Mouse (Mus musculus) spleen, postnatal 36 days (tissue): ENCODE data around the gene St6gal1.
A peak's percentile ranks its signal among the peaks of the same experiment; 100 is the strongest.

Source experiments
- DNase-seq, 2 experiments: peaks; one replicate each; pipeline ENCODE4 v3.0.0; 2022; ENCODE audit warnings: low spot score in 2 of 2, mixed read lengths in 1 of 2

The St6gal1 gene

DNA sequence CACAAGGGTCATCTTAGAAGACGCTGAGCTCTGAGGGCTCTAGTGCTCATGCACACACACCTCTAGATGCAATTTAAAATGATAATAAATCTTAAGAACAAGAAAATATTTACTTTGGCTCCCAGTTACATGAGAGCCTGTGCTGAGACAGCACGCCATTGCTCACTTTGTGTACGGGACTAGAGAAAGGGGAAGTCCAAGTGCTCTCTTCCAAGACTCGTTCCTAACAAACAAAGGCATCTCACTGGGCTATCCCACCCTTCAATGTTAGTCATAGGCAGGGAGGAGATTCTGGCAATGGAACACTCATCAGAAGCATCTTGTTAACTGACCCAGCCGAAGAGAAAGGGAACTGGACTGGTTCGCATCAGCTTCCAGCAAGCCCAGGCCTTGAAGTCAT is 108.1 kb downstream of the St6gal1 start:
- no peak for DNase-seq

DNA sequence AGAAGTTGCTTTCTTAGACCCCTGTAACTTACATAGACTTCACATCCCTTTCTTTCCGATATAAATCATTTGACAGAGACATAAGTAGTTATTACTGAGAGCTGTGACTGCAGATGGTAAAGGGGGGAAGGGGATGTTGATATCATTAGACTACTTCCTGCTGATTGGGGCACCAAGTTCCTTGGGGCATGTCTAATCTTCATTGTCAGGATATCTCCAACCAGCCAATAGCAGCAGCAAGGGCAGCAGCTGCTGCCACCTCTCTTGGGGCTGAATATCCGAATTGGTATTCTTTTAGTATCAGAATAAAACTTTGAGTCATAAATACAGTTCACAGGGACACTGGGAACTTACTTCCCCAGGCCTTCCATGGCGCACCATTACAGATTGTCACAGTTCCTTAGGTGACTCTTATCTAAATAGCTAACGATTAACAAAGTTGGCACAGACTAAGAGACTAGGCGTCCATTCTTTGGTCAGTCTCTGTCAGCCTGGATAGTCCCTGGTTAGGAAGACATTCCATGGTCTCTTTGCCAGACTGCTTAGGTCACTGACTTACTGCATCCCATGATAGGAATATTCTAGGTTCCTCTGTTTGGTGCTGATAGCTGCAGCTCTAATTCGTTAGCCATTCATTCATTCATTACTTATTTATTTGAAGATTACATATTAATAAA is 109.5 kb downstream of the St6gal1 start:
- DNase-seq, result no peak

DNA sequence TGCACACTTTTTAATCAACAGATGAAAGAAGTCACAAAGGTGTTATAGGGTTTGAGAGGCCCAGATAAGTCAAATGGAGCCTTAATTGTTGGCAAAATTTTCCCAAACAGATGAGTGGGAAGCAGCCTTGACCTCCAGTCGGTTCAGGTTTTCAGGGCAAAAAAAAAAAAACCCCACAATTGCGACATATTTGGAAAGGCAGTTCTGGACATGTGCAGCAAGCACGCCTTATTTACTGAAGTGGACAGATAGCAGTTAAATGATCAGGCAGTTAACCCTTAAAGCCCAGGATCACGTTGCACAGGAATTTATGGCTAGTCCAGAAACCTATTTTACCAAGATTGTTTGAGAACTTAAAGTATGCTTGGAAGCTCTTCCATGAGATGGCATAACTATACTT is 112.8 kb downstream of the St6gal1 start:
- DNase-seq, result no peak

DNA sequence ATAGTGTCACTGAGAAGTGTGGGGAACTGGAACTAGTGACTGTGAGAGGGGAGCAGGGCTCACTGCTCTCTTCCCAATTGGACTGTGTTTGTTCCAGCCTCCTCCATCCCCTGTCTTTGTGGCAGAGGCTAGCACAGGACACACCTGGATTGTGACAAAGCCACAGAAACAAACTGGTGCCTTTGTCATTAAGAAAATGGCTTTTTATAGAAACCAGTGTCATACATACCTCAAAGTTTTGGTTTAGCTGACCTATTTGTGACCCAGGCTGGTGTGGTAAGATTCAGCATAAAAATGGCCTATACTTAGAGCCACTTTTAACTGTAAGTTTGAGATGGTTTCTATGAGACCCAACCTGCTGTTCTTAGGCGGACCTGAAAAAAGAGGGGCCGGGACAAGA is 116.7 kb downstream of the St6gal1 start:
- no peak for DNase-seq

DNA sequence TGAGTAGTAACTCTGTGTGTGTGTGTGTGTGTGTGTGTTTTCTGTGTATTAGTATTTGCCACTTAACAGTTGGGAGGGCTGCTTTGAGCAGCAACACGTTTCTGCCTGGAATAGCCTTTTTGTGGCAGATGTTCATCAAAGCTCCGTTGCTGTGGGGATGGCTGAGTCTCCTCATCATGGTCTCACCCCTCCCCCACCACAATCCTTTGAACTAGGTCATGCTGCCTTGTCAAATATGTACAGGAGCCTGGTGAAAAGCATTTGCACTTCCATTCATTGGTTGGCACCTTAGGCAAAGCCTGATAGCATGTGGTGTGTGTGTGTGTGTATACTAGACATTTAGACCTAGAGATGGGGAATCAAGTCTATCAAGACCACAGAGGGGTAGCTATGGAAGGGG is 126.3 kb downstream of the St6gal1 start:
- DNase-seq, result no peak

DNA sequence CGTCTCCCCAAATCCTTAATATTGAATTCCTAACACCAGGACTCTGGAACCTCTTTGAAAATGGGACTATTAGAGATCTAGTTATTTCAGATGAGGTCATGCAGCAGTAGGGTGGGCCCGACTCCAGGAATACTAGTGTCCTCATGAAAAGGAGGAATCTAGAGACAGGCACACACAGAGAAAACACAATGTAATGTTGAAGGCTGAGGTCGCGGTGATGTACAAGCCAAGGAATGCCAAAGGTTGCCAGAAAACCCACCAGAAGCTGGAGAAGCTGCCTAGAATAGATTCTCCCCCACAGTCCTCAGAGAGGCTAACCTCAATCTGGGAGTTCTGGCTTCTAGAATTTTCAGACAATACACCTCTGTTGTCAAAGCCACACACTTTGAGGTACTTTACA is 136.5 kb downstream of the St6gal1 start:
- no peak for DNase-seq

DNA sequence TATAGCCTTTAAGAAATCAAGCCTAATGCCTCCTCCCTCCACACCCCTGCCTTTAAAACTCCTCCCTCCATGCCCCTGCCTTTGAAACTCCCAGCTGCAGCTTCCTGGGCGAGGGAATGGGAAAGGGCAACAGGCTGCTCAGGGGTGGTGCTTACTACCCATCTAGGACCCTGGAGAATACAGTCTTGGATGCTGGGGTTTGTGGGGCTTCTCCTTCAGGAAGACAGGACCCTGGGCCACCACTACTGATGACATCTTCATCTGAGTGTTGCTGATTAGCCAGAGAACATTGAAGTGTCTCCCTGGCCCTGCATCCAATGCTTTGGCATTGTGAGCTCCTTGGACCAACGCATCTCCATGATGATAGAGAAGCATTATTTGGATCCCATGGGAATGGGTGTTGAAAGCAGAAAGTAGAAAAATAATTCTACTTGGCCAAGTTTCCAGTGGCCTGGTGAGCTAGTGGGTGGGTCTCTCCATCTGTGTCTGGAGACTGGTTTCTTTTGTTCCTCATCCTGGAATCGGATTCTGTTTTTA is 137.0 kb downstream of the St6gal1 start:
- DNase-seq, result no peak

DNA sequence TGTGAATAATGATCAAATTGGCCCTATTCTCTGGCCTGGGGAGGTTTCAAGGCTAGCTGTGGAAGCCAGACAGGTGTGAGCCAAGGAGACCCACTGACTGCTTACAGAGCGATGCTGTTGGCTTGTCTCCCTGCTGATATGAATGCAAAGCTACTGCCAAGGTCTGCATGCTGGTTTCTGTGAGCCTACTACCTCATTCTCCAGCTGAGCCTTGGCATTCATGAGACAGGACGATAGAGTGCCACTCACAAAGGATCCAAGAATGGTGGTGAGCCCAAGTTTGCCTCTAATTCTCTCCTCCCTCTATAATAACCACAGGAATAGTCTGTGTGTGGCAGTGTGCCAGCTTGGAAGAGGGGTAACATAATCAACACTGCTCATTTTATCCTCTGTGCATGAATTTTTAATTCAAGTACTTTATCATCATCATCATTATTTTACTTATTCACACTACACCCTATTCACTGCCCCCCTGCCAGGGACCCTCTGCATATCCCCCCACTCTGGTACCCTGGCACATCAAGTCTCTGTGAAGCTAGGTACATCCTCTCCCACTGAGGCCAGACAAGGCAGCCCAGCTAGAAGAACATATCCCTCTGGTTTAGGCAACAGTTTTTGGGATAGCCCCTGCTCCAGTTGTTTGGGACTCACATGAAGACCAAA is 139.9 kb downstream of the St6gal1 start:
- DNase-seq, result no peak

DNA sequence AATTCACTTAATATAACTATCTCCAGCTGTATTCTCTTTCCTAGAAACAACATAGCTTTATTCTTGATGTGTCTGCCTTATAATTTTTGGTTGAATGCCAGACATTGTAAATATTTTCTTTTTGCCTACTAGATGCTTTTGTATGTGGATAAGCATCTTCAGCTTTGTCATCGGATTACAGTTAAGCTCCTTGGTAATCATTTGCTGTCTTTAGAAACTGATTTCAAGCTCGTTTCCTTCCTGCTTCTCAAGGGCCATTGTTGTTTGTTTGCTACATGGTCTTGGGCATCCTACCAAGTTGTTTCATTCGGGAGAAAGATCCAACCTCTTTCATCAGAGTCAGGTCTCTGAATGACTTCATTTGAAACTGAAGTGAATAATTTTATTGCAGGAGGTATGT is 144.6 kb downstream of the St6gal1 start:
- DNase-seq, result no peak

DNA sequence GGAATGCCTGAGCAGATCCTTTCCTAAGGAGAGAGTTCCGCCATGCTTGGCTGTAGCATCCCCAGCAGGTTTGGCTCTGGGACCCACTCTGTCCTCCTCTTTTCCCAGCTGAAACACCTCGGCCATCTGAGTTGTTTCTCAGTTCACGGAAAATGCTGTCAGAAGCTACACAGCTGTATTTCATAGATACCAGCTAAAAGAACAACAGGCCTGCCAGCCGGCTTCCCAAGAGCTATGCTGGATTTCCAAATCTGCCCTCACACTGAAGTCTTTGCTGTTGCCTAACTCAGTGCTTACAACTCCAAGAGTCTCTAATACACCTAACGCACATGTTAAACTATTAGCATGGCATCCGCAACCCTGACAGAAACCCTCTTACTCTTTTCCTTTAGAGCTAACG is 146.2 kb downstream of the St6gal1 start:
- no peak for DNase-seq

DNA sequence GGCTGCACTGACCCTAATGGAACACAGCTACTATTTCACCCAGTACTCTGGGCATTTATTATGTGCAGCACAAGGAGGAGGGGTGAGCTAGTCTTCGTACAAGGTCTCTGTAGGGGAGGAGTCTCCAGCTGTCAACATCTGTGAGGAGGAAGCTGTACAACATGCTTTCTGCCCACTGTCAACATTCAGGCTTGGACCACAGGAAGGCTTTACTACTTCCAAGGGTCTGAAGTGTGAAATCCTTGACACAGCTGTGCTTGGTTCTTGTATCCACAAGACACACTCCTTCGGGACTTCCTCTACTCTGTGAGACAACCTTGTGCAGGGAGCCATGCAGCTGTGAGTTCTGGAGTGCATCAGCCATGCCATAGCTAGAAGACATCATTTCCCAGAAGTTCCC is 147.8 kb downstream of the St6gal1 start:
- no peak for DNase-seq

DNA sequence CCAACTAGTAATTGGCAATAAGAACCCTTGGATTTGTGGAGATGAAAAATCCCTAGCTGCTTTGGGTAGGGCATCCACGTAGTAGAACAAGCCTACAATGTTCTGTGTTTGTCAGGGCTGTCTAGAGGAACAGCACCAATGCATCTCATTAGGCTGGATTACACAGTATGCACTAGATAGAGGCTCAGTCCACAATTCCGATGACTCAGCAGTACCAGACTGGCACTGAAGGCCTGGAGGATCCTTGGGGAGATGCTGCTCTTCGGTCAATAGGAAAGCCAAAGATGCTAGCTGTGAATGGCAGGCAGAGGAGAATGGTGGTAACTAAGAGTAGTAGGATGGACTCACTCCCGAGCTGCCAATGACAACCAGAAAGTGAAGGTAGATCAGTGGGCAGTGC is 149.5 kb downstream of the St6gal1 start:
- no peak for DNase-seq

DNA sequence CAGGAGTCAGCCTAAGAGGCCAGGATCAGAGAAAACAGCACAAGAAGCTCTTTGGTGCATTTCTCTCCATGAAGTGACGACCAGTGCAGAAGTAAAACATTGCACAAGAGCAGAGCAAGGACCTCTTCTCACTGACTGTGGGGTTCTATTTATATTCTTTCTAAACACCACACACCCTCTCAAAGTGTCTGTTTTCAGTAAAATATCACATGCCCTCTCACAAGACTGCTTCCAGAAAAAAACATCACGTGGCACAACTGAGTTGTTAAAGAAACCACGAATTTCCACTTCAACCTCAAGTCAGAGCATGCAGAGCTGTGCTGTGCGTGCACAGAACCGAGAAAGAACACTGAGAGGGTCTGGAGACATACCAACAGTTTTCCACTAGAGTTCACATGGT is 150.4 kb downstream of the St6gal1 start:
- DNase-seq, result peak; percentile 71 to 73

DNA sequence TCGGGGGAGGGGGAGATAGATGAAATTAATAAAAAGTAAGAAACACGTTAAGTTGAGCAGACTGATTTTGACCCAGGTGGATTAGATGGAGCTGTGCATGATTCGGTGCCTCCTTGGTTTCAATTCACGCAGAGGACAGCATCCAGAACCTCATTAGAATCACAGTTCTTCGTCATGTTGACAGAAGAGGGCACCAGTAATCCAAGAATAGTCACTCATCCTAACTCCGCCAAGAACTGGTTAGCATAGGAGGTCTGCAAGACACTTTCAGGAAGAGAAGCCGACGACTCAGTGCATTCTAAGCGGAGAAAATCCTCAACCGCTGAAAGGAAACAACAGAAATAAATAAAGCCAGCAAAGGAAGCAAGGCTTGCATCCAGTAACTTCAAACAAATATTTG is 151.6 kb downstream of the St6gal1 start:
- no peak for DNase-seq

DNA sequence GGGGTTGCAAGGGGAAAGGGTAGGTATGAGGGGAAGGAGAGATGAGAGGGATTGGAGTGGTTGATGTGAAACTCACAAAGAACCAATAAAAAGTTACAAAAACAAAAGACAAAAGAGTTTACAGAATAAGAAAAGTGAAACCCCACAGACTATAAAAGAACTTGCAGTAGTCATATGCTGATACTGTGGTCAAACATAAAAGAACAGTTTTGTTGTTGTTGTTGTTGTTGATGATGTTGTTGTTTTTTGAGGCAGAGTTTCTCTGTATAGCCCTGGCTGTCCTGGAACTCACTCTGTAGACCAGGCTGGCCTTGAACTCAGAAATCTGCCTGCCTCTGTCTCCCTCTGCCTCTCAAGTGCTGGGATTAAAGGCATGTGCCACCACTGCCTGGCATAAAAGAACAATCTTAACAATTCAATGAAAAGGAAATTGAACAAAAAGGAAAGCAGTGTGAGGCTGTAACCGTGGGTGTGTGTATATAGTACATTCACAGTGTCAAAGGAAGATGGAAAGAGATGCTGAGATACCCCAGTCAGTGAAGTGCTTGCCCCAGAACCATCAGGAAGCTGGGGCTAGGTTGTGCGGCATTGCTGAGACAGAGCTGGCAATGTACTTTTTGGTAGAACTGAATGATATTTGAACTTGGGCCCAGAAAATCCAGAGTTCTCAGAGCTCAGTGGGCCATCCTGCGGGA is 155.1 kb downstream of the St6gal1 start:
- DNase-seq, result no peak

DNA sequence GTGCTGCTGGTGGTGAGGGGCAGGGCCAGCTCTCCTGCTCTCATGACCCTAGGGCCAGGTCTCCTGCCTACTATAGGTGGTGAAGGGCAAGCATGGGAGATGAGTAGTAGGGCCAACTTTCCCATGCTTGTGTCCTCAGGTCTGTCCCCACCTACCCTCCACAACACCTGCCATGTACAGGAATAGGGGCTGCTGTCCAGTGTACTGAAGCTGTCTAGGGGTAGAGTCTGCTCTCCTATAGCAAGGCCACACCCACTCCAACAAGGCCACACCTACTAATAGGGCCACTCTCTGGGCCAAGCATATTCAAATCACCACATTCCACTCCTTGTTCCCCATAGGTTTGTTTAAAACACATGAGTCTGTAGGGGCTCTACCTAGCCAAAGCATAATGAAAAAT is 159.8 kb downstream of the St6gal1 start:
- no peak for DNase-seq

DNA sequence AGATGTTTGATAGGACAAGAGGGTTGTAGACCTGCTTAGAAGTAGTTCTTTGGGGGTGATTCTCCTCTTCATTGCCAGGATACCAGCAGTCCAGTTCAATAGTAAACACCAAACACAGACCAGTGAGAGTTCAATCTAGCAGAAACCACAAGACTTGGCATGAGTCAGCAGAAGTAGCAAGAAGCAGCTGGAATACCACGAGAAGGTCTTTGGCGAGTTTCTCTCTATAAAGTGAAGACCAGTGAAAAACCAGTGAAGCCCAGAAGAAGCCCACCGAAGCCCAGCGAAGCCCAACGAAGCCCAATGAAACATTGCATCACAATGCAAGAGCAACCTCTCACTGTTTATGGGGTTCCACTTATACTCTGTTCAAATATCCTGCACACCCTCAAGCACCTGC is 173.4 kb downstream of the St6gal1 start:
- DNase-seq, result no peak

DNA sequence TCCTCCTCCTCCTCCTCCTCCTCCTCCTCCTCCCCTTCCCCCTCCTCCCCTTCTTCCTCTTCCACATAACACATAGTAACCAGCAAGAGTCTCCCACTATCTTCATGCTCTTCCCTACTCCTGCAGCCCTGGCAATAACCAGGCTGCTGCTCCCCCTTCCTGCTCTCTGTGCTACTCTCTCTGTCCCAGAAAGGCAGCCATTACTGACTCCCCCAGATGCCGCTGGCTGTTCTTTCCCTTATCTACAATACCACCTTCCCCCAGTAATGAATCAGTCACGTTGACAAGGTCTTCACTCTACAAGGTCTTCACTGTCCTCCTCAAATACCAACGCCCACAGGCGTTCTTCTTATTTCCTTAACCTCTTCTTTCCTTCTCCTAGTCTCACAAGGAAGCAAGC is 176.9 kb downstream of the St6gal1 start:
- DNase-seq, result no peak

DNA sequence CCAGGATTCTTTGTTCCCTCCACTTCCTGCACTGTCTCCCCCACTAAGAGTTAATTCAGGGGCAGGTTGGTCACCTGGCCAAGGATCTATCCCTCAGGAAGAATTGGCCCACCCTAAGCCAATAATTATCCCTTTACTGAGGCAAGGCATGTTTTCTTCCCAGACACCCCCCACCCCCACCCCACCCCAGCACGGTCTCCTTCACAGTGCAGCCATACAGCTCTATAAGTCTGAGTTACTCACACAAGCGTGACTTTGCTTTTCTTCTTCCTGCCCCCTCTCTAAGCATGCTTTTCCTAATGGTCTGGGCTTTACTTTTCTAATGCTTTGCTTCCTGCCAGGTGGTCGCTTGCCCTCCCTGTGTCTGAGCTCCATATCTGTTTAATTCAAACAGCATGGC is 177.4 kb downstream of the St6gal1 start:
- DNase-seq, result no peak

DNA sequence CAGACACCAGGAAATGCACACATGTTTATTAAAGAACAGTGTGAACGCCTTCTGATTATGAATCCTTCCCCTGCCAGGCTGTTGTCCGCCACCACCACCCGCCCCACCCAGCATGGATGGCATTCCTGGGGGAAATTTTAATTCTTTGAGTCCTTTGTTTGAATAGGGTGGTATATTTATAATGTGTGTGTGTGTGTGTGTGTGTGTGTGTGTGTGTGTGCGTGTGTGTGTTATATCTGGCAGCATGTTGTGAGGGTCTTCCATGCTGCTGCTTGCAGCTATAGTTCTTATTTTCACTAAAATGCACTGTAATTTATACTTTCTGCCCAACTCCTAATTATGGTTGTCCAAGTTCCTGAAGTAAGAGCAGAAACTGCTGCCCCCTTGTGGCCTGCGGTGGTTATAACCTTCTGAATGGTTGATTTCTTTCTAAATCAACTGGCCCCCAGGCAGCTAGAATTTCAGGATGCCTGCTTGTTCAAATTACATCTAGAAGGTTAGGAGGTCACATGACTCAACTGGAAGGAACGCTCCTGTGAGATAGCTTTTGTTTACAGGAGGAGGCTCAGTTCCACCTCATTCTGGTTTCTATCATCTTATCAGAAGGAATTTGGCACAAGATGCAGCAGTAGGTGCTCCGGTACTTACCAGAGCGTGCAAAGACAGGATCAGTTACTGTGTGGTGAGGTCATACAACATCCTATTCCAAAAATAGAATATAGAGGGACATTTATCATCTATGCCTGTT is 178.6 kb downstream of the St6gal1 start:
- DNase-seq, result peak; percentile 63 to 73
